ENCODE assay signal across 8 mouse cellular contexts in the genomic region with DNA sequence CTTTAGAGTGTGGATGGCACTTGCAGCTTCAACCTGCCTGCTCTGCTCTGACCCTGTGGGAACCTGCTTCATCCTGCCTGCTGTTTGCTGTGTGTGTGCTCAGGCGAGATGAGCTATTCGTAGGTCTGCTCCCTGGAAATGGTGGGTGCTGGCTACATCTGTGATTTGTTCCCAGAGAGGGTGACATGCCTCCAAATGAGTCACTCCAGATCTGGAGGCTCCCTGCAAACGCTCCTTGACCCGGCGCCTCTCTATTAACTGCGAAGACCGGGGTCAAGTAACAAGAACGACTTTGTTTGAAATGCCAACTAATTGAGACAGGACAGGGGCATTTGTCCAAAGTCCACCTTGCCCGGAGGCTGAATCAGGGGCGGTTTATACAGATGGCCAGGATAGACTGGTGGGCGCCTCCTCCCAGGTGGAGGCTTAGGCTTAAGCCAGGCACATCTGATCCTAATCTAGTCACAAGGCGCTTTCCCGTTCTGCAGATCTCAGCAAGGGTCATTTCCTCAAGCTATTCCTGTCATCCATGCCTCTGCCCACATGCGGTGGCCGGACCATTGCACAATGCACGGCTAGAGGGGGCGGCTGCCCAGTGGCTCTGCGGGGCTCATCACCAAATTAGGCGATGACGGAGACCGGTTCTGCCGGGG. TPM values are rescaled to one million over a fixed set of nuclear protein-coding genes. Genes with fewer than 3 reads are reported as not detected.
DNase-seq lines count a peak whose midpoint lies in the region; ATAC-seq and TF ChIP-seq lines count a peak whose summit lies in the region.

No protein-coding gene starts in this region.

- no peaks in the 10 kb centered on the region for H3K27me3 ChIP-seq in liver, adult 2 months (ENCODE audit: control insufficient read depth, insufficient read depth, low read length)
- H3K27me3 ChIP-seq in forebrain, postnatal 0 days (ENCODE audit: insufficient read depth, low read length), result no peaks in the 10 kb centered on the region
- no peaks in the 10 kb centered on the region for H3K27me3 ChIP-seq in midbrain, embryonic 14.5 days (ENCODE audit: control insufficient read depth, insufficient read depth, low read length)

- H3K4me3 ChIP-seq in liver, adult 2 months (ENCODE audit: insufficient read depth, low read depth, low read length), result peak overlapping the region; percentile 40; the same call in 1 of the 2 replicates
- peak overlapping the region; percentile 59 for H3K4me3 ChIP-seq in forebrain, postnatal 0 days (ENCODE audit: low read depth, low read length)
- peak overlapping the region; percentile 77 for H3K4me3 ChIP-seq in midbrain, embryonic 14.5 days (replicated peaks; ENCODE audit: low read depth, low read length)

- ATAC-seq in forebrain, postnatal 0 days, result peak; percentile 33
- ATAC-seq in midbrain, embryonic 14.5 days (ENCODE audit: low FRiP score, low TSS enrichment), result peak; percentile 53

- peak; percentile 60 for DNase-seq in liver, adult 2 months (ENCODE audit: extremely low read depth, low read depth, low spot score)
- DNase-seq in liver, result no peak
- DNase-seq in adrenal gland, postnatal 10 days, result peak; percentile 65
- peak; percentile 45 for DNase-seq in forebrain, postnatal 0 days
- DNase-seq in layer of hippocampus, adult 9-10 months (ENCODE audit: low spot score), result peak; percentile 58
- DNase-seq in midbrain, embryonic 14.5 days, result no peak
- DNase-seq in urinary bladder, postnatal 14 days (ENCODE audit: low spot score), result no peak
- DNase-seq in cerebellum, postnatal 4 days (ENCODE audit: low spot score in 2 of 2), result no peak

- WGBS in liver, adult 2 months, result 4% methylated on average over 22 of the region's 22 CpGs
- WGBS in forebrain, postnatal 0 days, result 12% methylated on average over 22 of the region's 22 CpGs
- whole genome bisulfite sequencing in midbrain, embryonic 14.5 days, result 8% methylated on average over 22 of the region's 22 CpGs

- peak overlapping the region; percentile 79 for H3K4me2 ChIP-seq in forebrain, postnatal 0 days (ENCODE audit: low read depth)
- peak overlapping the region; percentile 92 for H3K4me2 ChIP-seq in midbrain, embryonic 14.5 days (ENCODE audit: low read length)

- no peak for TF ChIP-seq POLR2A in liver, adult 2 months (IDR thresholded peaks at IDR 0.05; ENCODE audit: extremely low read depth, insufficient read depth, low read length)

- no peaks in the 10 kb centered on the region for H3K9me3 ChIP-seq in forebrain, postnatal 0 days (ENCODE audit: low read length)
- no peaks in the 10 kb centered on the region for H3K9me3 ChIP-seq in midbrain, embryonic 14.5 days (ENCODE audit: control insufficient read depth, low read length)

- H3K9ac ChIP-seq in liver, adult 2 months (ENCODE audit: low read depth, low read length), result peak overlapping the region; percentile 65
- H3K9ac ChIP-seq in forebrain, postnatal 0 days, result peak overlapping the region; percentile 93
- H3K9ac ChIP-seq in midbrain, embryonic 14.5 days (replicated peaks; ENCODE audit: low read length), result peak overlapping the region; percentile 94

- H3K36me3 ChIP-seq in liver, adult 2 months (ENCODE audit: control insufficient read depth, insufficient read depth, low read length), result peaks cover 9% of the 10 kb centered on the region
- peaks cover 18% of the 10 kb centered on the region for H3K36me3 ChIP-seq in forebrain, postnatal 0 days (ENCODE audit: insufficient read depth)
- peaks cover 39% of the 10 kb centered on the region for H3K36me3 ChIP-seq in midbrain, embryonic 14.5 days (ENCODE audit: control insufficient read depth, insufficient read depth, low read length)

- peaks cover 16% of the 10 kb centered on the region for H3K4me1 ChIP-seq in liver, adult 2 months (ENCODE audit: control insufficient read depth, insufficient read depth, low read length)
- peaks cover 14% of the 10 kb centered on the region for H3K4me1 ChIP-seq in forebrain, postnatal 0 days (ENCODE audit: insufficient read depth)
- peaks cover 15% of the 10 kb centered on the region for H3K4me1 ChIP-seq in midbrain, embryonic 14.5 days (ENCODE audit: control insufficient read depth, insufficient read depth, low read length)

- no peaks in the 10 kb centered on the region for H3K79me2 ChIP-seq in liver, adult 2 months (ENCODE audit: control insufficient read depth, insufficient read depth, low read length)

- no peak for TF ChIP-seq CTCF in liver, adult 2 months (IDR thresholded peaks at IDR 0.05; ENCODE audit: low read depth, low read length)
- no peak for TF ChIP-seq CTCF in forebrain, postnatal 0 days (IDR thresholded peaks at IDR 0.05; ENCODE audit: low read depth)

- peak overlapping the region; percentile 71 for H3K27ac ChIP-seq in liver, adult 2 months (replicated peaks; ENCODE audit: insufficient read depth, low read depth, low read length)
- H3K27ac ChIP-seq in forebrain, postnatal 0 days (ENCODE audit: low read depth, low read length), result peak overlapping the region; percentile 95
- H3K27ac ChIP-seq in midbrain, embryonic 14.5 days (replicated peaks; ENCODE audit: low read depth, low read length), result peak overlapping the region; percentile 95

RNA-seq across cellular contexts. Expression of gene Rpl10a, which starts 0.5 kb away (rescaled TPM):
- 497 and 711 TPM in 2 replicates for total RNA-seq in liver, adult 2 months (2014; rRNA removed)
- polyA plus RNA-seq in liver, adult 2 months (2012; rRNA removed), result 1,137 and 1,616 TPM in 2 replicates
- 100 to 1,000 TPM; 948 to 951 TPM for total RNA-seq in adrenal gland, postnatal 10 days (2021)
- total RNA-seq in forebrain, postnatal 0 days (2014; rRNA removed), result 1,161 and 1,582 TPM in 2 replicates
- 366 and 462 TPM in 2 replicates for polyA plus RNA-seq in forebrain, postnatal 0 days (2015; fragmentation: Nextera tagmentation; extraction: Ambion mirVana)
- polyA plus RNA-seq in midbrain, embryonic 14.5 days (2014; fragmentation: Nextera tagmentation; extraction: Ambion mirVana), result 401 and 423 TPM in 2 replicates

RNA-seq across cellular contexts. Expression of gene Fance, which starts 14.5 kb away (rescaled TPM):
- 6.6 and 9.1 TPM in 2 replicates for total RNA-seq in liver, adult 2 months (2014; rRNA removed)
- 6.4 and 6.8 TPM in 2 replicates for polyA plus RNA-seq in liver, adult 2 months (2012; rRNA removed)
- total RNA-seq in adrenal gland, postnatal 10 days (2021), result 10 to 100 TPM; 24.2 to 36.2 TPM
- total RNA-seq in forebrain, postnatal 0 days (2014; rRNA removed), result 32.5 and 35.2 TPM in 2 replicates
- 31.2 and 31.4 TPM in 2 replicates for polyA plus RNA-seq in forebrain, postnatal 0 days (2015; fragmentation: Nextera tagmentation; extraction: Ambion mirVana)
- 19.5 and 24.3 TPM in 2 replicates for polyA plus RNA-seq in midbrain, embryonic 14.5 days (2014; fragmentation: Nextera tagmentation; extraction: Ambion mirVana)

RNA-seq across cellular contexts. Expression of gene Tead3, which starts 22.8 kb away (rescaled TPM):
- total RNA-seq in liver, adult 2 months (2014; rRNA removed), result 3.0 and 3.7 TPM in 2 replicates
- 7.6 and 11.0 TPM in 2 replicates for polyA plus RNA-seq in liver, adult 2 months (2012; rRNA removed)
- total RNA-seq in adrenal gland, postnatal 10 days (2021), result 10 to 100 TPM; 12.8 to 13.5 TPM
- 4.5 and 4.8 TPM in 2 replicates for total RNA-seq in forebrain, postnatal 0 days (2014; rRNA removed)
- 1.1 and 1.4 TPM in 2 replicates for polyA plus RNA-seq in forebrain, postnatal 0 days (2015; fragmentation: Nextera tagmentation; extraction: Ambion mirVana)
- 0.78 and 1.7 TPM in 2 replicates for polyA plus RNA-seq in midbrain, embryonic 14.5 days (2014; fragmentation: Nextera tagmentation; extraction: Ambion mirVana)

RNA-seq across cellular contexts. Expression of gene Tulp1, which starts 37.2 kb away (rescaled TPM):
- not detected in 2 replicates for total RNA-seq in liver, adult 2 months (2014; rRNA removed)
- not detected in 2 replicates for polyA plus RNA-seq in liver, adult 2 months (2012; rRNA removed)
- total RNA-seq in adrenal gland, postnatal 10 days (2021), result under 1 TPM; 0.33 to 1.00 TPM
- 1.2 and 1.8 TPM in 2 replicates for total RNA-seq in forebrain, postnatal 0 days (2014; rRNA removed)
- 0.86 and 1.5 TPM in 2 replicates for polyA plus RNA-seq in forebrain, postnatal 0 days (2015; fragmentation: Nextera tagmentation; extraction: Ambion mirVana)
- 1.4 and 1.5 TPM in 2 replicates for polyA plus RNA-seq in midbrain, embryonic 14.5 days (2014; fragmentation: Nextera tagmentation; extraction: Ambion mirVana)

Comparison
In these comparisons a context has a peak if more than half of its experiments do, and no peak if none do; other contexts are left out.
1. DNase-seq: peak in liver, adult 2 months (single experiment), adrenal gland, postnatal 10 days (single experiment), forebrain, postnatal 0 days (single experiment) and layer of hippocampus, adult 9-10 months (single experiment); none in liver (single experiment), midbrain, embryonic 14.5 days (single experiment), urinary bladder, postnatal 14 days (single experiment) and cerebellum, postnatal 4 days (0 of 2).
2. Peak in every context shown above with its lines, with median percentiles within 50 percentile points of each other: H3K27ac ChIP-seq, H3K4me3 ChIP-seq and H3K9ac ChIP-seq.